Mouse (Mus musculus) heart, postnatal 36 days (tissue): Measurements from ENCODE around the gene Zfp93. TPM values are rescaled to one million over a fixed set of nuclear protein-coding genes. Genes with fewer than 3 reads are reported as not detected.
"Not testable (repeated sequence)": the region's sequence is repeated elsewhere in the genome, so short reads cannot be mapped to it uniquely, and the experiment has no call there.

Experiments used
- DNase-seq, 2 experiments: peaks; one replicate each; pipeline ENCODE4 v3.0.0; 2021 to 2022
- intact Hi-C: fragments of 180-260 bp; cut with DNase I; formaldehyde crosslinking; loops from one replicate; pipeline ENCODE4 v1.15.1; 2025
- total RNA-seq, 2 experiments: library from RNA; stranded (reverse); gene quantifications; 2 replicates each; pipeline ENCODE4 v1.2.3; 2021

The Zfp93 gene
- total RNA-seq: 1 to 10 TPM; 3.8 to 4.1 TPM

DNA sequence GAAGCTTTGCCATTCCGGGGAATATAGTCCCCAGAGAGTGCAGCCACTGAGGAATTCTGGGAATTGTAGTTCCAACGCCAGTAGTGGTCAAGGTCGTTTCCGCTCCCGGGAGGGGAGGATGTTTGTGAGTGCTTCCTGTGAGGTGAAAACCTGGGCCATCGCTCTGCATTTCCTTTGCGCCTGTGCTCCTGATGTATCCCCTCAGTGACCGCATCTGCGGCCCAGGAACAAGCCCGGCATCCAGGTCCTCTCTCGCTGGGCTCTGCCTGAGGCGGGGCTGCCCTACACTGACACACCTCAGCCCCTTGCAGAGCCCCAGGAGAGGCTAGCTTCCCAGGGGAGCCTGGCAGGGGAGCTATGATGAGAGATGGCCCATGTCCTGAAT is at the start of gene Zfp93:
Gene Zfp93, plus strand, starts transcription at position 133 of the 385 bp plus-strand sequence.
- DNase-seq: peak; percentile 67 to 72
- intact Hi-C loops: loop anchor here (1.0 kb wide), 1 partner anchor 16 kb away; the partner anchor contains the start of gene Zfp108

DNA sequence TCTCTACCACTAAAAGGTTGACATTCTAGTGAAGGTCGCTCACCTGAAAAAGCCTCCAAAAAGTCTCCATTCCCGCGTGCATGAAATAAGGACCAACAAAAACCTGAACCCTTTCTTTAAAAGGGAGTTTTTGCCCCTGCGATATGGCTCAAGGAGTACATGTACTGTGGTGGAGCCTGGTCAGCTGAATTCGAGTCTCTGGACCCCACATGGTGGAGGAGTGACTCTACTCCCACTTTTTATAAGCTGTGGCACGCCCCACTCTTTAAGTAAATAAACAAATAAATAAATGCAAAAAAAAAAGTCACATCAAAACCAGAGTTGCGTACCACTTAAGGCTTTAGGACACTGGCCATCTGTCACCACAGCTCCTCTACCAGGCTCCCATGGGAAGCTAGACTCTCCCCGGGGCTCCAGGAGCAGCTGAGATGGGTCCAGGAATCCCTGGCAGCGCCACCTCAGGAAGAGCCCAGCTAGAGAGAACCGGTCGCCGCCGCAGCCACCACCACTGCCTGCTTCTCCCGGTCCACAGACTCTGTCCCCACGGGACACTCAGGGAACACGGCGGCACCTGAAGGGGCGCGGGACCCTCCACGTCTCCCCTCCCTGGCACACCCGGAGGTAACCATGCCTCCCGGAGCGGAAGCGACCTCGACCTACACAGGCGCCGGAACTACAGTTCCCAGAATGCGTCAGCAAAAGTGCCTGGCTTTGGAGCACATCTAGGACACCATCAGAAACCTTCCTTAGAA is 33.0 kb upstream of the Zfp93 start, which contains the start of gene Zfp109:
Gene Zfp109, minus strand, starts transcription at position 521 of the 752 bp plus-strand sequence.
- intact Hi-C loops: no loop called here
- peak; percentile 51 to 63 for DNase-seq

GRCm38 (mm10) chr7:24253779-24254615 is 16.2 kb upstream of the Zfp93 start:
- intact Hi-C loops: loop anchor here (1.0 to 5.0 kb wide), 4 partner anchors 16 to 122 kb away; partner anchors contain the start of genes Zfp235, Zfp93 and Zfp94
- no peak for DNase-seq

DNA sequence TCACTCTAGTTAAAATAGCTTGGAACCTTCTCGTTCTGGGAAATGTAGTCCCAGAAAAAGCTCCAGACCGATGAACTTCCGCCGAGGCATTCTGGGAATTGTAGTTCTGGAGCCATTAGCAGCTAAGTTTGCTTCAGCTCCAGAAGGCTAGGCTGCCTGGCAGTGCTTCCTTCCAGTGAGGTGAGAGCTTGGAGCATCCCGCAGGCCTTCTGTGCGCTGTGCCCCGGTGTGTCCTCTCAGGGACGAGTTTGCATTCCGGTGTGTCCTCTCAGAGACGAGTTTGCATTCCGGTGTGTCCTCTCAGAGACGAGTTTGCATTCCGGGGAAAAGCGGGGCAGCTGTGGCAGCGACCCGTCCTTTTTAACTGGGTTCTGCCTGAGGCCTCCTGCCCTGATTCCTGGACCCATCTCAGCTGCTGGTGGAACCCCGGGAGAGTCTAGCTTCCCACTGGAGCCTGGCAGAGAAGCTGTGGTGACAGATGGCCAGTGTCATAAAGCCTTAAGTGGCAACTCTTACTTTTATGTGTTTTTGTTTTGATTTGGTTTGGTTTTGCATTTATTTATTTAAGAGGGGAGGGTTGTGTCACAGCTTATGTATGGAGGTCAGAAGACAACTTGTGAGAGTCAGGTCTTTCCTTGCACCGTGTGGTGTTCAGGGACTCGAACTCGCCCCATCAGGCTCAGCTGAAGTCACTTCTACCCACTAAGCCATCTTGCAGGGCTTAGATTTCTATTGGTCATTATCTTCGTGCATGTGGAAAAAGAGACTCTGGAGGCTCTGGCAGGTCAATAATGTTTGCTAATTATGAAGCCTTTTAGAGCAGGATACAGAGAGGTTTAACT is 15.4 kb upstream of the Zfp93 start, which contains the start of gene Zfp108:
Gene Zfp108, plus strand, starts transcription at position 162 of the 842 bp plus-strand sequence.
- peak; percentile 81 to 86 for DNase-seq
- intact Hi-C loops: loop anchor here (1.0 to 5.0 kb wide), 4 partner anchors 15 to 123 kb away; partner anchors contain the start of genes Zfp235, Zfp93 and Zfp94

- intact Hi-C loops: no loop called here
- no peak for DNase-seq
Observed at GRCm38 (mm10) chr7:24259306-24259999, 10.8 kb upstream of the Zfp93 start.

GRCm38 (mm10) chr7:24260000-24260312 is 10.3 kb upstream of the Zfp93 start:
- no peak for DNase-seq
- intact Hi-C loops: no loop called here

- DNase-seq: no peak
- intact Hi-C loops: loop anchor here (5.0 kb wide), 2 partner anchors 156 to 186 kb away; partner anchors contain the start of genes Zfp112 and Zfp180
Observed at GRCm38 (mm10) chr7:24268176-24269155, 1.8 kb upstream of the Zfp93 start.

- intact Hi-C loops: loop anchor here (5.0 kb wide), 2 partner anchors 157 to 187 kb away; partner anchors contain the start of genes Zfp112 and Zfp180
- no peak for DNase-seq
Observed at GRCm38 (mm10) chr7:24269256-24269655, 964 bp upstream of the Zfp93 start.

DNA sequence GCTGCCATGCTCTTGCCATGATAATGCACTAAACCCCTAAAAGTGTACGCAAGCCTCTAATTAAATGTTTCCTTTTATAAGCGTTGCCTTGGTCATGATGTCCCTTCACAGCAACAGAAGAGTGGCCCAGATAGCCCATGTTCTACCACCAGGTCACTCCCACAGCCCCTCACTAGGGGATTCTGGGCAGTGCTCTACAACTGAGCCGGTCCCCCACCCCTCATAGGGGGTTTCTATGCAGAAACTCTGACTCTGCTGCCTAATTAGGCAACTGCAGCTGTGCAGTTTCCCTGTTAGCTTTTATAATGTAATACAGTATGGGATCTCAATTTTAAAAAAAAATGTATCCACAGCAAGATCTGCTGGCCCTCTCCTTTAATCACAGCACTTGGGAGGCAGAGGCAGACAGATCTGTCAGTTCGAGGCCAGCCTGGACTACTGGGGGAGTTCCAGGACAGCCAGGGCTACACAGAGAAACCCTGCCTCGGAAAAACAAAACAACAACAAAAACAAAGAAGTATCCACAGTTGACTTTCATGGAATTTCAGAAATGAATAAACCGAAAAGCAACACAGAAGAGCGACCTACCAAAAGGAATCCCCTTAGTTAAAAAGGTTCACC is 443 bp upstream of the Zfp93 start:
- intact Hi-C loops: loop anchor here (1.0 to 5.0 kb wide), 3 partner anchors 15 to 187 kb away; partner anchors contain the start of genes Zfp108, Zfp112 and Zfp180
- DNase-seq: no peak

DNA sequence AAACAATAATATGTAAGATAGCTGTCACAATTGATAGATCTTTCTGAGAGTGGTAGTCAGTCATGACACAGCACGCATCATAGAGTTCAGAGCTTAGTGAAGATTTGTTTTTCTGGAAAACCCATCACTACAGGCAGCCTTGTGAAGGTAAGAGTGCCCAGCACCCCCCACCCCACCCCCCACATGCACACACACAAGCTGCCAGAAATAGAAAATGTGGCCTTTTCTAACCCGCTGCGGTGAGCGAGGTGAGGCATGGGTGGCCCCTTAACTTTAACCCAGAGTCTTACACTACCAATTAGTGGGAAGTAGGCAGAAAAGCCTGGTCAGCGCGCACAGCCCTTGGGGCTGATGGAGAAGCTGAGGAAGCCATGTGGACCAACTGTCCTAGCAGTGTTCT is 971 bp downstream of the Zfp93 start:
- DNase-seq: no peak
- intact Hi-C loops: no loop called here

- intact Hi-C loops: loop anchor here (2.0 kb wide), 1 partner anchor 22 kb away; no protein-coding TSS in a partner anchor
Observed at GRCm38 (mm10) chr7:24274456-24274855, 4.2 kb downstream of the Zfp93 start.

DNA sequence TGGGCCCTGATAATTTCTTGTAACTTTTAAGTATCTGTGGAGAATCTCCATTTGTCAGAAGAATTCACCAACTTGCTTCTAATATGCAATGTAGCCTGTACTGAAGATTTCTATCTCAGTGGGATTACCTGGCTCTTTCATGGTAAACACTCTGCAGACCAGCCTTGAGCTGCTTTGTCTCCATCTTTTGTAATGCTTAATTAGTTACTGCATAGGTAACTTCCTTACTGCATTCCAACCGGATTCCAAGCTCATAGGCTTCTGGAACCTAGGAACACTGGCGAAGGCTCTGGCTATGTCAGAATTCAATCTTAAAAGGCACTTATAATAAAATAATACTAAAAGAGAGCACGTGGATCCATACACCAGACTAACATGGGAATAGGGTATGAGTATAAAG is 8.6 kb downstream of the Zfp93 start:
- intact Hi-C loops, DNase-seq: not testable (repeated sequence)

More at GRCm38 (mm10) chr7:24274456-24274855, 4.2 kb downstream of the Zfp93 start:
- no peak for DNase-seq

DNA sequence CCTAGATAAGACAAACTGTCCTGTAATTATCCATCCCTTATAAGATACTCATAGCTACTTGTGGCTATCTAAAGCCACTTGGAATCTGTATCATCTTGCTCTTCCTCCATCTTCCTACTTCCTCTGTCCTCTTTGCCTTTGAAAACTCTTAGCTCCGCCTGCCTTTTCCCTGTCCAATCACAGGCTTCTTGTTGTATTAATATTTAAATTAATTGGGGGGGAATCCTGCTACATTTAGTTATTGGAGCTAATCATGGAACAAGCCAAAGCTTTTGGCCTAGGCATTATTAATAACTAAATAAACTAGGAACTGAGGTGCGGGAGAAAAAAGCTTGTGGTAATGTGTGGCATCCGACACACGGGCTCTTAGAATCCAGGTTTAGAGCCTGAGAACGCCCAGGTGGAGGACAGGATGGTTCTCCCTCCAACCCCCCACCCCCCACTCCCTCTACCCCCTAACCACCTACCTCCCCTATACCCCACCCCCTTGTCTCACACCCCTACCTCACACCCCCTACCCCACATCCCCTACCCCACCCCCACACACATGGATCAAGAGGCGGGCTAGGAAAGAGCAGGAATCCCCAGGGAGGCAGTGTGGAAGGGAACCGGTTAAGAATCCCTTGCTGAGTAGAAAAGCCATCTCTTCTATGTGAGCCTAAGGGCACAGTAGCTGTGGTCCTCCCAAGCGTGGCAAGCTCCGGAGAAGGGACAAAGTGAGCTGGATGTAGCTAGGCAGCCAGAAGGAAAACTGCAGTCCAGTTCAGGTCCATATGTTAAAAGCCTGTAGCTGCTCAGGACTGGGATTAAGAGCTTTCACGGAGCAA is 10.0 kb downstream of the Zfp93 start:
- DNase-seq: no peak
- intact Hi-C loops: no loop called here

- no peak for DNase-seq
- intact Hi-C loops: no loop called here
Observed at GRCm38 (mm10) chr7:24280858-24281145, 10.6 kb downstream of the Zfp93 start.

- intact Hi-C loops: no loop called here
- DNase-seq: no peak
Observed at GRCm38 (mm10) chr7:24286090-24286489, 15.9 kb downstream of the Zfp93 start.

DNA sequence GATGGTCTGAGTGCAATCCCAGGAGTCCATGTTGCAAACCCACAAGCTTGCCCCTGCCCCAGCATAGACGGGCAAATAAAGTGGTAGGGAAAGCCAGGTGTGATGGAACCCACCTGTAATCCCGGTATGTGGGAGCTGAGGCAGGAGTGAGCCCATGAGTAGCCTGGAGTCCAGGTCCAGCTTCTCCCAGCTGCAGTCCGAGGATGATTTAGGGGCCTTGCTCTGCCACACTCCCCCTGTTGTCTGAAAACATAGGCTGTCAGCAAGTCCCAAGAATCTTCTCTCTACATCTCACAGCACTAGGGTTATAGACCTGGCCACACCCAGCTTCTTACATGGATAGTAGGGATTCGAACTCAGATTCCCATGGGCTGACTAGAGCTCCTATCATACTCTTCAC is 16.7 kb downstream of the Zfp93 start:
- intact Hi-C loops: no loop called here
- no peak for DNase-seq

DNA sequence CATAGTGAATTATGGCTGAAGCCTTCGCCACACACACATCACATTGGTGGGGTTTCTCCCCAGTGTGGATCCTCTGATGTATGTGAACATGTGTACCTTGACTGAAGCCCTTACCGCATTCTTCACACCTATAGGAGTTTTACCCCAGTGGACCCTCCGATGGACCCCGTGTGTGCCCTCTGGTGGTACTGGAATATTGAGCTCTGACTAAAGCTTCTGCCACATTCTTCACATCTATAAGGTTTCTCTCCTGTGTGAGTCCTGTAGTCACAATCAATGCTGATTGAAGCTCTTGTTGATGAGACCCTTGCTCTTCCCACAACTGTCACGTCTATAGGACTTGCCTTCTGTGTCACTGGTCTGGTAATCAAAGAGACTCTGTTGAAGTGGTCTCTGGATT is 17.4 kb downstream of the Zfp93 start:
- no peak for DNase-seq
- intact Hi-C loops: no loop called here
